Mouse (Mus musculus): ENCODE data around the gene Htr6. TPM values are rescaled to one million over a fixed set of nuclear protein-coding genes. Genes with fewer than 3 reads are reported as not detected.

Htr6 gene
- polyA plus RNA-seq, 1 experiment: 0.19 TPM

DNA sequence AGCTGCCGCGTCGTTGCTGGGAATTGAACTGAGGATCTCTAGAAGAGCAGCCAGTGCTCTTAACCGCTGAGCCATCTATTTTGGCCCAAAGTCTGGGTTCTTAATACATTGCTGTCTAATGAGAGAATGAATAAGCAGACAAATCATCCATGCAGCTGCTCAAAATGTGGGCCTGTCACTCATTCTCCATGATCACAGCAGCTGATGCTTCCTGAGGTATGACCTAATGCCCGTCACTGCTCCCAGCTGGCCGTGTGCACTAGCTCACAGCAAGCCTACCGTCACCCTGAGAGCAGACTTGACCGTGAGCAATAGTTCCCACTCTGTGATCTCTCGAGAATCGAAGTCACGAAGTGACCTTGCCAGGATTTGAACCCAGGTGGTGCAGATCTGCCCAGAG lies 4.1 kb upstream of the Htr6 start:
- WGBS: 78% methylated on average over 11 of the region's 11 CpGs
- Histone ChIP-seq H3K4me3 (replicated peaks; ENCODE audit: extremely low read depth, low read depth, low read length) (no peak overlapping the region), H3K4me1 (ENCODE audit: control insufficient read depth, insufficient read depth, low read length) (no peaks in the 10 kb centered on the region)
- DNase-seq: no peak
- TF ChIP-seq CTCF (IDR thresholded peaks at IDR 0.05; ENCODE audit: insufficient read depth, low read length) (no peak), POLR2A (IDR thresholded peaks at IDR 0.05; ENCODE audit: borderline replicate concordance, extremely low read depth, low read depth, low read length) (no peak)

DNA sequence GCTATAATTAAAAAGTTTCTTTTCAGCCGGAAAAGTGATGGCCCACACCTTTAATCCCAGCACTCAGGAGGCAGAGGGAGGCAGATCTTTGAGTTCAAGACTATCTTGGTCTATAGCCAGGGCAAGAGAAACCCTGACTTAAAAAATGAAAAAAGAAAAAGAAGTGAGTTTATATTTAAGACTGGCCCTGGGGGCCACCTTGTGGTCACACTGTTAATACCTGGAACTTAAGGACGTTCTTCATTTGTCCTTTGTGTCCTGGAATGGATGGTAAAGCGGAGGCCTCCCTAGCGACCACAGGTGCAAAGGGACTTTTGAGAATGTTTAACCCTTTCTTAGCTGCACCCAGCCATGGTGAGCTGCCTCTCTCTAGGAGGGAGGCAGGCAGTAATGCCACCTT lies 3.4 kb upstream of the Htr6 start:
- no peak overlapping the region for H3K4me3 ChIP-seq (replicated peaks; ENCODE audit: extremely low read depth, low read depth, low read length)
- no peak for DNase-seq
- WGBS: 20% methylated on average over 4 of the region's 4 CpGs
- TF ChIP-seq POLR2A (IDR thresholded peaks at IDR 0.05; ENCODE audit: borderline replicate concordance, extremely low read depth, low read depth, low read length): no peak
- TF ChIP-seq CTCF (IDR thresholded peaks at IDR 0.05; ENCODE audit: insufficient read depth, low read length): no peak
- no peaks in the 10 kb centered on the region for H3K4me1 ChIP-seq (ENCODE audit: control insufficient read depth, insufficient read depth, low read length)

DNA sequence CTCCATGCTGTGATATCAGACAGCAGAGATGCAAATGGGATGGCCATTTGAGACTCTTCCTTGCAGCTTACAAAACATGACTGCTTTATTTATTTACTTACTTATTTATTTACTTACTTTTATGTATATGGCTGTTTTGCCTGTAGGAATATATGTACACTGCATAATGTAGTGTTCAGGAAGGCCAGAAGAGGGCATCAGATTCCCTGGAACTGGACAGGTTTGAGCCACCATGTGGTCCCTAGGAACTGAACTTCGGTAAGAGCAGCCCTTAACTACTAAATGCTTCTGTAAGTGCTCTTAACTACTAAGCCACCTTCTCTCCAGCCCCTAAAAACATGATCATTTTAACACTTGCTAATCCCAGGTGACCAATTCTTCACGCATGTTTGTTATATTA lies 2.9 kb upstream of the Htr6 start:
- Histone ChIP-seq H3K4me3 (replicated peaks; ENCODE audit: extremely low read depth, low read depth, low read length) (no peak overlapping the region), H3K4me1 (ENCODE audit: control insufficient read depth, insufficient read depth, low read length) (no peaks in the 10 kb centered on the region)
- WGBS: 33% methylated on average over 2 of the region's 2 CpGs
- DNase-seq: no peak
- TF ChIP-seq CTCF (IDR thresholded peaks at IDR 0.05; ENCODE audit: insufficient read depth, low read length) (no peak), POLR2A (IDR thresholded peaks at IDR 0.05; ENCODE audit: borderline replicate concordance, extremely low read depth, low read depth, low read length) (no peak)

DNA sequence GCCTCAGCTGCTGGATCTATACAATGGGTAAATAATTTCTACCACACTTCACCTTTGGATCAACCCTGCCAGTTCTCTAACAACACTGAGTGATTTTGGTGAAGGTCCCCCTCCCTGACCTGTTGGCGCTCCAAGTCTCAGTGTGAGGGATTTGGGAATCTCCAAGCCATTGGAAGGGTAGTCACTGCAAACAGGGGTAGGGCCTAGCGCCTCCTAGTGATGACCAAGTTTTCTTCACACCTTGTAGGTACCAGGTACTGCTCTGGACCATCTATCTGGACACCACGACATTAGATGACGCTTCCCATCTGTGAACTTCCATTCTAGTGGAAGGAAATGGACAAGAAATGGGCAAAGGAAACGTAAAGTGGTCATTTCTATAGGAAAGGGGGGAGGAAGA lies 545 bp upstream of the Htr6 start:
- no peaks in the 10 kb centered on the region for H3K4me1 ChIP-seq (ENCODE audit: control insufficient read depth, insufficient read depth, low read length)
- 18% methylated on average over 5 of the region's 5 CpGs for WGBS
- peak; percentile 31; the same call in 1 of the 2 replicates for TF ChIP-seq CTCF (IDR thresholded peaks at IDR 0.05; ENCODE audit: insufficient read depth, low read length)
- TF ChIP-seq POLR2A (IDR thresholded peaks at IDR 0.05; ENCODE audit: borderline replicate concordance, extremely low read depth, low read depth, low read length): no peak
- DNase-seq: no peak
- no peak overlapping the region for H3K4me3 ChIP-seq (replicated peaks; ENCODE audit: extremely low read depth, low read depth, low read length)

DNA sequence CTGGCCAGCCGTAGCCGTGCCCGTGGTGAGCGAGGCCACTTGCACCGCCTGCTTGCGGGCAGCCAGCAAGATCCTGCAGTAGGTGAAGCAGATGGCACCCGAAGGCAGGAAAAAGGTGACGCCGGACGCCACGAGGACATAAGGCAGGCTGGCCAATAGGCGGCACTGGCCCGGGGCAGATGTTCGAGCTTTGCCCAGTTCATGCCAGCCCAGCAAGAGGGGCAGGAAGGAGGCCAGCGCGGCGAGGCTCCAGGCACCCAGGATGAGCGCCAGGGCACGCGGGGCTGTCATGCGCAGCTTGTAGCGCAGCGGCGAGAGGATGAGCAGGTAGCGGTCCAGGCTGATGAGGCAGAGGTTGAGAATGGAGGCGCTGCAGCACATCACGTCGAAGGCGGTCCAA lies 1.3 kb downstream of the Htr6 start:
- no peaks in the 10 kb centered on the region for H3K4me1 ChIP-seq (ENCODE audit: control insufficient read depth, insufficient read depth, low read length)
- no peak overlapping the region for H3K4me3 ChIP-seq (replicated peaks; ENCODE audit: extremely low read depth, low read depth, low read length)
- DNase-seq: no peak
- 21% methylated on average over 29 of the region's 29 CpGs for WGBS
- no peak for TF ChIP-seq CTCF (IDR thresholded peaks at IDR 0.05; ENCODE audit: insufficient read depth, low read length)
- no peak for TF ChIP-seq POLR2A (IDR thresholded peaks at IDR 0.05; ENCODE audit: borderline replicate concordance, extremely low read depth, low read depth, low read length)

DNA sequence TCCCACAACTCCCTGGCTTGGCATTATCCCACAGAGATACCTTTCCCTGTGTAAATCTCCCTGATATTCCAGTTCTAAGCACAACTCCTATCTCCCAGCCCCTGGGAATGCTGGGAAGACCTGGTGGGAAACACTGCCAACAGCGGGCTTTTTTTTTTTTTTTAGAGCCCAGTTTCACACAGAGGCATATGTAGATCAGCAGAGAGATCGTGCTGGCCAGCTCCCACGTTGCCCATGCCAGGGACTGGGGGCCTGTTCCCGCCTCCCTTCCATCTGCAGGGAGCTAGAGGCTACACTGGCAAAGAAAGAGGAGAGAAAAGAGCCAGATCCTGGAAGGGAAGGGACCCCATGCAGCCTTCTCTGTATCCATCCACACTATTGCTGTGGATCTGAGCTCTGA lies 7.1 kb downstream of the Htr6 start:
- Histone ChIP-seq H3K4me1 (ENCODE audit: control insufficient read depth, insufficient read depth, low read length) (no peaks in the 10 kb centered on the region), H3K4me3 (replicated peaks; ENCODE audit: extremely low read depth, low read depth, low read length) (no peak overlapping the region)
- DNase-seq: no peak
- TF ChIP-seq POLR2A (IDR thresholded peaks at IDR 0.05; ENCODE audit: borderline replicate concordance, extremely low read depth, low read depth, low read length): no peak
- no peak for TF ChIP-seq CTCF (IDR thresholded peaks at IDR 0.05; ENCODE audit: insufficient read depth, low read length)
- 26% methylated on average over 4 of the region's 4 CpGs for WGBS

DNA sequence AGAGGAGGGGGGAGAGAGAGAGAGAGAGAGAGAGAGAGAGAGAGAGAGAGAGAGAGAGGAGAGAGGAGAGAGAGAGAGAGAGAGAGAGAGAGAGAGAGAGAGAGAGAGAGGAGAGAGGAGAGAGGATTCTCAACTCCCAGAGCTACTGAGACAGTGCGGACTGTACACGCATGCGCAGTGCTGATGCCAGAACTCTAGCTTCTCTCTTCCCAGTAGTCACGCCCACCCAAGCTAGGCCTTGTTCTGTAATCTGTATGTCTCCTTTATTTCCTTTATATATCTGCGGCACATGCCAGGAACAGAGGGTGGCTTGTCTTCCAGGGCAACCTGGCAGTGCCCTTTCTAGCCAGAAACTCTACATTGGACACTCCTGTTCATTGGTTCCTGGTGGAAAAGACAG lies 10.5 kb downstream of the Htr6 start:
- 81% methylated on average over 5 of the region's 5 CpGs for WGBS

DNA sequence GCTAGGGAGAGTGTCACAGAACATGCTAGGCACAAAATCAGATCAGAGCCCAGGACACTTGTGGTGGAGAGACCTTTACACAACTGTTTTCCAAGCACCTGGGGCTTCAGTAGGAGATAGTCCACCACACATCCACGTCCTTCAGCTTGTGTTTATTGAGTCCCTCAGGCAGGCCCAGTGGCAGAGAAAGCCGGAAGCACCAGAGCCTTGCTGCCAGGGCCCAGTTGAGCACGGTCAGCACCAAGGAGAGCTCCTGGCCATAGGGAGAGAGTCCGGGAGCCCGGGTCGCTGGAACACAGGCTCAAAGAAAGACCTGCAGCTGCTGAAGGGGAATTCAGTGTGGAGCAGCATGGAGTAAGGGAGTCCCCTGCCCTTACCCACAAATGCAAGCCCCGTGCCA lies 15.8 kb downstream of the Htr6 start:
- DNase-seq: no peak
- WGBS: 12% methylated on average over 7 of the region's 7 CpGs
- Histone ChIP-seq H3K4me1 (ENCODE audit: control insufficient read depth, insufficient read depth, low read length) (no peaks in the 10 kb centered on the region), H3K4me3 (replicated peaks; ENCODE audit: extremely low read depth, low read depth, low read length) (no peak overlapping the region)
- no peak for TF ChIP-seq CTCF (IDR thresholded peaks at IDR 0.05; ENCODE audit: insufficient read depth, low read length)

More for the DNA sequence above, 10.5 kb downstream of the Htr6 start:
- DNase-seq: no peak
- TF ChIP-seq POLR2A (IDR thresholded peaks at IDR 0.05; ENCODE audit: borderline replicate concordance, extremely low read depth, low read depth, low read length) (no peak), CTCF (IDR thresholded peaks at IDR 0.05; ENCODE audit: insufficient read depth, low read length) (no peak)
- Histone ChIP-seq H3K4me3 (replicated peaks; ENCODE audit: extremely low read depth, low read depth, low read length) (no peak overlapping the region), H3K4me1 (ENCODE audit: control insufficient read depth, insufficient read depth, low read length) (no peaks in the 10 kb centered on the region)

DNA sequence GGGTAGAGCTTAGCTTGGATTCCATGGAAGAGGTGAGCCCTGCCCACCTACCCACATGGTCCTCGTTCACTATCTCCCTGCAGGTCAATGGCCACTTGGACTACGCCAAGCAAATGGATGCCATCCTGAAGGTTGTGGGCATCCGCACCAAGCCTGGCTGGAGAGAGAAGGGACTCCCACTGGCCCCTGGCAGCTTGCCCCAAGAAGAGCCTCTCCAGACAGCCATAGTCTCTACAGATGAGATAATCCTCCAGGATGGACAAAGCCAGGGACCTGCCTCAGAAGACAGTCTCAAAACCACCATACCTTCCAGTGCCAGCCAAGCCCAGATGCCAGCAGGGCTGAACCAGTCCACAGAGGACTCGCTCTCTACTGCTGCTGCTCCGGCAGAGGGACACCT lies 17.3 kb downstream of the Htr6 start:
- TF ChIP-seq POLR2A (IDR thresholded peaks at IDR 0.05; ENCODE audit: borderline replicate concordance, extremely low read depth, low read depth, low read length) (no peak), CTCF (IDR thresholded peaks at IDR 0.05; ENCODE audit: insufficient read depth, low read length) (no peak)

DNA sequence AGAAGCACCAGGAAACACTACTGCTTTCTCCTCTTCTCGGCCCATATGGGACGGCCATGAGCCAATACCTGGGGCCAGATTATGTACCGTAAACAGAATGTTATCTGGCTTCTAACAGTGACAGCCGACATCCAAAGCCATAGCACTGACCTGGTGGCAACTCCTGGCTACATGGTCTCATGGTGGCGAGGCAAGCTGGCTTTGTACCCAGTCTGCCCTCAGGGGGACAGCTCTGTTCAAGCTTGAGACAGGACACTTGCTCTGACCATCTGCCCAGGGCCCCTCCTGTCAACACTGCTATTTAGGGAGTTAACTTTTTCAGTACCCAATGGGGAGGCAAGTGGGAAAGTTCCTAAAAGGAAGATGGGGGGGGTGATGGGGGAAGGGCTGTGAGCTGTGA lies 18.1 kb downstream of the Htr6 start:
- no peak for DNase-seq
- no peak overlapping the region for H3K4me3 ChIP-seq (replicated peaks; ENCODE audit: extremely low read depth, low read depth, low read length)
- H3K4me1 ChIP-seq (ENCODE audit: control insufficient read depth, insufficient read depth, low read length): no peaks in the 10 kb centered on the region
- 81% methylated on average over 5 of the region's 5 CpGs for WGBS
- TF ChIP-seq POLR2A (IDR thresholded peaks at IDR 0.05; ENCODE audit: borderline replicate concordance, extremely low read depth, low read depth, low read length) (no peak), CTCF (IDR thresholded peaks at IDR 0.05; ENCODE audit: insufficient read depth, low read length) (no peak)

More for the DNA sequence above, 17.3 kb downstream of the Htr6 start:
- no peak for DNase-seq
- no peaks in the 10 kb centered on the region for H3K4me1 ChIP-seq (ENCODE audit: control insufficient read depth, insufficient read depth, low read length)
- H3K4me3 ChIP-seq (replicated peaks; ENCODE audit: extremely low read depth, low read depth, low read length): no peak overlapping the region
- 85% methylated on average over 5 of the region's 5 CpGs for WGBS

DNA sequence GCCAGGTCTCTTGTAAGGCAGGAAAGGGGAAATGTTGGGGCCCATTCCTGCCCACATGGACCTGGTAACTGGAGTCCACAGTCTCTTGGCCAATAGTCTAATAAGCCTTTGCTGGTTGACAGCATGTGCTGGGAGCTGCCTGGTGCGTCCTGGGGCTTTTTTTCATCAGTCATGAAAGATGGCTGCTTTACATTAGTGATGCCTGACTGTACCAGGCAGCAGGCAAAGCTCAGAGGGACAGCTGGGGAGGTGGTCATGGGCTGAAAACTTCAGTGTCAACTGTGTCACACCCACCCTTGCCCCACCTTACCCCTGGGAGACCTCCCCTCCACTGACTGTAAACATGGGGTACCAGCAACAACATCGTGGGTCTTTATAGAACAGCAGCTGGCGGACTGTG lies 19.6 kb downstream of the Htr6 start:
- no peak for DNase-seq
- H3K4me3 ChIP-seq (replicated peaks; ENCODE audit: extremely low read depth, low read depth, low read length): no peak overlapping the region
- WGBS: 85% methylated on average over 3 of the region's 3 CpGs
- TF ChIP-seq POLR2A (IDR thresholded peaks at IDR 0.05; ENCODE audit: borderline replicate concordance, extremely low read depth, low read depth, low read length): no peak
- no peak for TF ChIP-seq CTCF (IDR thresholded peaks at IDR 0.05; ENCODE audit: insufficient read depth, low read length)
- no peaks in the 10 kb centered on the region for H3K4me1 ChIP-seq (ENCODE audit: control insufficient read depth, insufficient read depth, low read length)
